Mouse (Mus musculus): ENCODE data around the gene Xpo4.

The Xpo4 gene

DNA sequence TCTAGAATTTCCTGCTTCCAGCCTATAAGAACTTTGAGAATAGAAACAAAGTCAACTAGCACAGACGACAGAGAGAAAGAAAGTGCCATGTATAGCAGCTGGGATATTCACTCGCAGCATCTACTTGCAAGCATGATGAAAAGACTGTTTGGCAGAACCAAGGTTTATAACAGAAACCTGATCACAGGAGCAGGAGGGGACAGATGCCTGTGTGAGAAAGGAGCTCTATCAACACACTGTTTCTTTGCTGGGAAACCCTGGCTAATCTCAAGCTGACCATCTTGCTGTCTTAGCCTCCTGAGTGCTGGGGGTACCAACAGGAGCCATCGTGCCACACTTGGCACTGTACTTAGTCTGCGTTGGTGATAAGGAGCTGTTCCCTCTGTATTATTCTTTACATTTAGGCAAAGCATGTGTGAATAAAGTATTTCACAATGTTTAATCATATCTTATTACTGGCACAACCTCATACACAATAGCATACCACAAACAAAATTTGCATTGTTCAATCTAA is 55.4 kb downstream of the Xpo4 start:
- DNase-seq (ENCODE audit: low read depth in 2 of 2, low spot score in 2 of 2) = no peak

DNA sequence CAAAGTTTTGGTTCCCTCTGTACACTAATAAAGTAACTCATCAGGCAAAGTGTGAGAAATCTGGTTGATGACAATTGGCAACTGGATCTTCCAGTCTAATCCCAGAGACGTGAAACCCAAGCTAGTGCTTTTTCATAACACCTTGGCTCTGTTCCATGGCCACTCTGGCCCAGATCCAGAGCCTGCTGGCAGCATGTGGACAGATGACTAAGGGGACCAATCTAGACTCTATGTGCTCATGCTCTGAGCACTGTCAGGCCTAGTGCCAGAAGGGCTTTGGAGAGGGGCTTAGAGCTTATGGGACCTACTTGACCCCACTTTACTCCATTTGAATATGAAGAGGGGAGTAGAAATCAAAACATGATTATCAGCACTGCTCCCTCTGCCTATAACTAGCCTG is 57.7 kb downstream of the Xpo4 start:
- DNase-seq (ENCODE audit: low read depth in 2 of 2, low spot score in 2 of 2) = no peak

DNA sequence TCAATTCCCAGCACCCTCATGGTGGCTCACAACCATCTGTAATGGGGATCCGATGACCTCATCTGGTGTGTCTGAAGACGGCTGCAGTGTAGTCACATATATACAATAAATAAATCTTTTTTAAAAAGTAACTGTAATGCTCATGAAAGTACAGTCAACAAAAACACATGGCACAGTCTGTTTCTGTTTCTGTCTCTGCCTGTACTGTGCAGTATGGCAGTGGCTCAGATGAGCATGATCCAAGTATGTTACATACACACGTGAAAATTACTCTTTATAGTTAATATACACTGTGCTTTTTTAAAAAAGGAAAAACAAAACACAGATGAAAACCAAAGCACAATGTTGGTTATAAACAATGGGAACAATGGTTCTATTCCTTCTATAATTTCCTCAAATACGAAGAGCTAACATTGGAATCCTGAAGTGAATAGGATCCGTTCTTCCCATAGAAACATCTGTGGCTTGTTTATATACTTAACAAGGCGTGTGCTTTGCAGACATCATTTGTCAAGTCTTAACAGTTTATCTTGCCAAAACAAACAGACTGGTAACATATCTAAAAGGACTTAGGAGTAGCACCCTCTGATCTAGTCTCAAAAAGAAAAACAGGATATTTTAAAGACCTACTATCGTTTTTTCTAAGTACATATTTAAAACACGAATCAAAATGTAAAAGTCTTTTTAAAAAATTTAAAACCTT is 58.4 kb downstream of the Xpo4 start:
- no peak for DNase-seq (ENCODE audit: low read depth in 2 of 2, low spot score in 2 of 2)

DNA sequence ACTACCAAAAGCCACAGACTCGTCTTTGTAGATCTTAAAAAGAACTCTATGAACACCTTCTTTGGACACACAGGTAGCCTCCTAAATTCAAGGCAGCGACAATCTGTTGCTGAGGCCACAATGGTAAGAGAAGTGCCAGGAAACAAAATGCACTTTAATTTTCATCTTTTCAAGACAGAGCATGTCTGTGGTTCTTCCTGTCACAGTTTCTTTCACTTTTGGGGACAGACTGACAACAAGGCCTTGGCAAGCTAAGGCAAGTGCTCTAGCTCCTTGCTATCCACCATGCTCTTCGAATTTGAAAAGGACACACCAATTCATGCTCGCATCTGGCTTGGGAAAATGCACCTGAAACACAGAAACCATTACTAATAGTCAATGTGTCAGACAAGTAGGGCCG is 72.0 kb downstream of the Xpo4 start:
- DNase-seq (ENCODE audit: low read depth in 2 of 2, low spot score in 2 of 2) = no peak

DNA sequence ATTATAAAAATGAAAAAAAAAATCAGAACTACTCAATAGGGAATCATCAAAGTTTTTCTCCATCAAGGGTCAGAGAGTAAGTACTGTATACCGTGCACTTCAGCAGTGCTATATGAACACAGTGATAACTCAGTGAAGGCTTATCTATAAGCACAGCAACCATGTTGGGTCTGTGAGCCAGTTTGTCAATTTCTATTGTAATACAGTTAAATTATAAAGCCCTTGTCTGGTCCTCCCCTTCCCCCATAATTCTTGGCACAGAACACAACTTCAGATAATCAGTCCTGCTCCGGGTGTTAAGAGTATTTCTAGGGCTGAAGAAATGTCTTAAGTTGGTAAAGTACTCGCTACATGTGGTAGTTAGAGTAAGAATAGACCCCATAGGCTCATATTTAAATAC is 73.4 kb downstream of the Xpo4 start:
- DNase-seq (ENCODE audit: low read depth in 2 of 2, low spot score in 2 of 2) = no peak

DNA sequence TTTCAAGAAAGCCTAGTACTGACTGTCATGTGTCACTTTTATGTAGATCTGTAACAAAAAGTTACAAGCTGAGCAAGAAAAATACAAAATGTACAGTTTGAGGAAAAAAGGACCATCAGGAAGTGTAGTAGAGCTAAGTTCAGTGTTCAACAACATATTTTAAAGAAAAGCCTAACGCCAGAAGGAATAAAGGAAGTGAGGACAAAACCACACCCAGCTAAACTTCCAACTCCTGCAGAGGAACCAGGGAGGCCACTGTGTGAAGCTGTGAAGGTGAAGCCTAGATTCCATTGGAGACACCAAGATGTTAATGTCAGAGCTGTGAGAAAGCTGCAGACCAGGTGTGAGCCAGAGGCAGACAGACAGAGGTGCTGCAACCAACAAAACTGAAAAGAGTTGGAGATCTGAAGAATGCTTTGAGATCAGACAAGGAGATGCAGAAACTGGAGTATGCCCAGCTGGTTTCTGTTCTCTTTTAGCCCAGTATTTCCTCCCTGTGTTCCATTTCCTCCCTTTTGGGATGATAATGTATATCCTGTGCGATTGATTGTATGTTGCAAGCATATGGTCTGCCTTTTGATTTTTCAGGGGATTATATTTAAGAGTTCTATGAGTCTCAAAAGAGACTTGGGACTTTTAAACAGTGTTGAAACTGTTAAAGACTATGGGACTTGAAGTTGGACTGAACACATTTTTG is 88.7 kb downstream of the Xpo4 start:
- no peak for DNase-seq (ENCODE audit: low read depth in 2 of 2, low spot score in 2 of 2)

DNA sequence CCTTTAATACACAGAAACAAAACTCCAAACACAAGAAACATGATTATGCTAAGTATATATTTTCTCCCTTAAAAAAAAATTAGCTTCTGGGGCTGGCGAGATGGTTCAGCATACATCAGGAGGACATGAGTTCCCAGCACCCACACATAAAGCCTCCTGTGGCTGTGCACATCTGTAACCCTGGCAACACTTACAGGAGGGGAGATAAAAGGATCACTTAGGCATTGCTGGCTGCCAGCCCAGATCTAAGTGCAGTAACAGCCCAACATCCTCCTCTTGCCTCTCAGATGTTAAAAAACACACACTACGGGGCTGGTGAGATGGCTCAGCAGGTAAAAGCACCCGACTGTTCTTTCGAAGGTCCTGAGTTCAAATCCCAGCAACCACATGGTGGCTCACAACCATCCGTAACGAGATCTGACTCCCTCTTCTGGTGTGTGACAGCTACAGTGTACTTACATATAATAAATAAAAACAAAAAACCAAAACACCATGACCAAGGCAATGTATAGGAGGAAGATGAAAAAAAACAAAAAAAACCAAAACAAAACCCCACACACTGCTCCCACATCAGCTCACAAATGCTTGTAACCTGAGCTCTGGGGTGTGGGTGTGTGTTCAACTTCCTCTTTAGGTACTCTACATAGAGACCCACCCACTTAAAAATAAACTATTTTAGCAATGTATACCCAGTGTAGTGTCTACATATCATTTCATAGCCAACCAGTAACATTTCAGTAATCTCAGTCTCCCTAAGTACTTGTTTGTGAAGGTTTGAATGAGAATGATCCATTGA is 90.2 kb downstream of the Xpo4 start:
- DNase-seq (ENCODE audit: low read depth in 2 of 2, low spot score in 2 of 2) = no peak

DNA sequence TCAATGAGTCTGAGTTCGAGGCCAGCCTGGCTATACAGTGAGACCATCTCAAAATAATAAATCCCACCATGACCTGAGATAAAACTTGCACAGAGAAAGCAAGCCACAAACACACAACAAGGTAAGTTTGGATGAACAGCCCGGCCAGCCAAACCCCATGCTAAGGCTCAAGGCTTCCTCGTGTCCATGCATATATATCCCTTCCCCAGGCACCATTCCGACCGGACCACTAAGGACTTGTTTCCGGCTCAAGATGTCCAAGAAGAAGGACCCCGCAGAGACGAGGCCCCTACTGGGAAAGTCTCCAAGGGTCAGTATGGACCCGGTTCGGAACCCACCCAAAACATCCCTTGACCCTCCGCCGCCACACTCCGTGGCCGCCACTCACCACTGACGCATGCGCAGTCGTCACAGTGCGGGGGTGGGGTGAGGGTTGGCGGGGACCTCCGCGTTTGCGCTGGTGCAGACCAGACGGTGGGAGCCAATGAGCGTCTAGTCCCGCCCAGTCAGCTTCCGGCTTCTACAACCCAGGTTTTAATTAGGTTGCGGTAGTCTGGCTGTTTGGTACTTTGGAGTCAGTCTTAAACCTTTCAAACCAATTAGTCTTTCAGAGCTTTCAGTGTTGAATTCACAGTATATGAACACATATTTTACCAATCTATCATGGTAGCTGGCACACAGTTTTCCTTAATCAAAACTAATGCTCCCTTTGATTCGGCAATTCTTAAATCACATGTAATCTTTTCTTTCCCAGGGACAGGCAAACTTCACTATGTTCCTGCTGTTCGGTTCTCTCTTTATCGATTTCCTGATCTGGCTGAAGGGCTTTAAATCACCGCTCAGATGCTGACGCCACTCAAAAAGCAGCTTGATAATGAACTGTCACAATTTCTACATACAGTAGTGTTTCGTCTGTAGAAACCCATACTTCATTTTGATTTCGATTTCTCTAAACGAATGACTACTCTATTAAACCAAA is 93.8 kb downstream of the Xpo4 start, which contains the start of gene Eef1akmt1:
Eef1akmt1 (minus strand) TSS at position 458 of the 979 bp plus-strand sequence.
- peak; percentile 85 to 88 for DNase-seq (ENCODE audit: low read depth in 2 of 2, low spot score in 2 of 2)

DNA sequence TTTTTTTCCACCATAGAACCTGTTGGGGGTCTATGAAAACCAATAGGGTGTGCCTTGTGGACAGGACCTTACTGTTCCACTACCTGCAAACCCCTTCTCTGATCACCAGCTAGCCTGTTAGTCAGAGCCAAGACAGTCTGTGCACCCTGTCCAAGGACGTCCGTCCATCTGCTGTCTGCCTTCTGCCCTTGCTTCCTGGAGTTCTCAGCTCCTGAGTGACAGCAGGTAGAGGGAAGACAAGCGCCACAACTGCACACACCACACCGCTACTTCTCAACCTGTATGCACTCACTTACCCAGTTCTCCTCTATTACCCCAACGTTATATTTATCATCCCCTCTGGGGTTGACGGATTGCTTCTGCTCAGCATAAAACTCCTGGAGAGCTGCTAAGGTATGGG is 99.6 kb downstream of the Xpo4 start:
- no peak for DNase-seq (ENCODE audit: low read depth in 2 of 2, low spot score in 2 of 2)

DNA sequence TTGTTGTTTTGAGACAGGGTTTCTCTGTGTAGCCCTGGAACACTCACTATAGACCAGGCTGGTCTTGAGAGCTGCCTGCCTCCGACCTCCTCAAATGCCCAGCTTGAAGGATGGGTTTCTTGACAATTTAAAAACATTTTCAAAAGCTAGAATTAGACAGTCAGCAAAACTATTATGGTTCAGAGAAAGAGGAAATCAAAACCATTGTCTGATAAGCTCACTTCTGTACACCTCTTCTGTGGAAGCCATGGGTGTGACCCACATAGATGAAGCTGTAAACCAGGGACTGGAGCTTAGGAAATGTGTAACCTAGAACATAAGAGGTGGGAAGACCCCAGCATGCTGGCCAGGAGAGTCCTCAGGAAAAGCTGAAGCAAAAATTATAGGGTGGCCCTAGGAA is 108.3 kb downstream of the Xpo4 start:
- no peak for DNase-seq (ENCODE audit: low read depth in 2 of 2, low spot score in 2 of 2)

DNA sequence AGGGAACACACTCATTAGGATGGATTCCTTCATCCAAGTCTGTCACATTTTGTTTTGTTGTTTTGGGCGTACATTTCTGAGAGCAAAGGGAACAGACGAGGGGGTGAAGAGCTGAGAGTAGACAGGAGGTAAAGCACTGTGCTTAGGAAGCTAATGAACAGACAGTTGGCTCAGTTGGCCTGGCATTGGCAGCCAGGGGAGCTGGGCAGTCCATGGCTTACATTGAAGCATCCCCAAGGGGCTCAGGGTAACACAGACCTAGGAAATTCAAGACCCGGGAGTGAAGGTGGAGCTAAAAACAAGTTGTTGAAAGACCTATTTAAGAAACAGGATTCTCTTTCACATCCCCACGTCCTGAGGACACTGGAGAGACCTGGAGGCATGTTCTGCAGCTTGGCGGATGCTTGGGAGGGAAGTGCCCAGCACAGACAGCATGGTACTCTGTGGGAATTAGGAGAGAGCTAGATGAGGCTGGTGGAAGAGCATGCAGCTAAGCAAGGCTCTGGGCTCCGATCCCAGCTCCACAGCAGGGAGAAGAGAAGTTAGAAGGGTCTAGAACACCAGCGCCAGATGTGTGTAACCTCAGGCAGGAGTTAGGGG is 109.7 kb downstream of the Xpo4 start:
- DNase-seq (ENCODE audit: low read depth in 2 of 2, low spot score in 2 of 2) = no peak

DNA sequence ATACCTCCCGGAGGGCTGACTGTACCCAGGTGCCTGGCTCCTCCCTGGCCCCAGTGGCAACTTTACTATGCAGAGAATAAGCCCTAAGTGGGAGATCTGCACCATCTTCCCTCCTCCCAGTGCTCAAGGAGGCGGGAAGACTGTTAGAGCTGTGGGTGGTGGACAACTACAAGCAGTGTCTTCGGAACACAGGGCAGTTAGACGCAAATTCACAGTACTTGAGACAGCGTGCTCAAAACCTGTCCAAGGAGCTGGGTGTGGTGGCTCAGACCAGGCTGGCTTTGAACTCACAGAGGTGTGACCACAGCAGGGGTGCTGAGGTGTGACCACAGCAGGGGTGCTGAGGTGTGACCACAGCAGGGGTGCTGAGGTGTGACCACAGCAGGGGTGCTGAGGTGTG is 110.8 kb downstream of the Xpo4 start:
- no peak for DNase-seq (ENCODE audit: low read depth in 2 of 2, low spot score in 2 of 2)

DNA sequence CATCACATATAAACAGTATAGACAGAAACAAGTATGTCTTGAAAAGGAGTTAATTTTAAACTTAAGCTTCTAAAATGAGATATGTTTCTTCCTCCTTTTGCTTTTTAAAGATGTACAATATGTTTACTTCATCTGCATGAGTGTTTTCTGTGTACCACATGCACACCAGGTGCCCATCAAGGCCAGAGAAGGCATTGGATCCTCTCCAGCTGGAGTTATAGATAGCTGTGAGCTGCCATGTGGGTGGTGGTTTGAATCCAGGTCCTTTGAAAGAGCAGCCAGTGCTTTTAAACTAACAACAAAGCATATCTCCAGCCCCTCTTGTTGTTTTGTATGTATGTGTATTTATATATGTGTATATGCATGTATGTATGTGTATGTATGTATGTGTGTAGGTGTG is 112.3 kb downstream of the Xpo4 start:
- no peak for DNase-seq (ENCODE audit: low read depth in 2 of 2, low spot score in 2 of 2)

DNA sequence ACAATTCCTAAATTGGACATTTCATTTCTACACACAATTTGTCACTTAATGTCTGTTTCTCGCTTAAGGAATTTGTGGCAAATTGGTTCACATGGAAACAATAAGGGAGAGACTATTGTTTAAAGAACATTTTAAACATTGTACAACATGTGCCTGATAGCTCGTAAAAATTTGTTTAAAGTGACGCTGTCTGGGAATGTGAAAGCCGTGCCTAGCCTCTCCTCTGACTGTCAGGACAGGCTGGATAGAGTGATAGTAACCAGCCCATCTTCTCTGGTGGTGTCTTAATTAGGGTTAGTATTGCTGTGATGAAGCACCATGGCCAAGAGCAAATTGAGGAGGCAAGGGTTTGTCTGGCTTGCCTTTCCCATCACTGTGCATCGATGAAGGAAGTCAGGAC is 118.2 kb downstream of the Xpo4 start:
- no peak for DNase-seq (ENCODE audit: low read depth in 2 of 2, low spot score in 2 of 2)

DNA sequence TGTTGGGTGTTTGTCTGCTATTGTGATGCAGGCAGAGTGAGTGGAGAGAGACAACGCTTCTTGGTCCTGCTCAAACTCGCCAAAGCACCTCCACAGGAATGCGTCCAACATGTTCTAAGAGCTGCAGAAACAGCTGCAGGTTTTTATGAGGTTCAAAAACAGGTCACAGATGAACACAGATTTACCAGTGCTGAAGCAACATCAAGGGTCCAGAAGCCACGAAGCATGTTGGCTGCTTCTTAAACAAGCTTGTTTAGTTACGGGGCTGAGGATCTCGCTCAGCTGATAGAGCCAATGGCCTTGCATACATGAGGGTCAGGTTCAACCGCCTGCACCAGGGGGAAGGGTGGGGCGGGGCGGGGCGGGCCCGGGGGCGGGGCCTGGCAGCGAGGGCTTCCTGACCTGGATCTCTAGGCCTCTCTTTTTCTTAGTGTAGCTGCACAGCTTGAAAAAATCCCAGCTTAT is 118.6 kb downstream of the Xpo4 start:
- DNase-seq (ENCODE audit: low read depth in 2 of 2, low spot score in 2 of 2) = no peak

DNA sequence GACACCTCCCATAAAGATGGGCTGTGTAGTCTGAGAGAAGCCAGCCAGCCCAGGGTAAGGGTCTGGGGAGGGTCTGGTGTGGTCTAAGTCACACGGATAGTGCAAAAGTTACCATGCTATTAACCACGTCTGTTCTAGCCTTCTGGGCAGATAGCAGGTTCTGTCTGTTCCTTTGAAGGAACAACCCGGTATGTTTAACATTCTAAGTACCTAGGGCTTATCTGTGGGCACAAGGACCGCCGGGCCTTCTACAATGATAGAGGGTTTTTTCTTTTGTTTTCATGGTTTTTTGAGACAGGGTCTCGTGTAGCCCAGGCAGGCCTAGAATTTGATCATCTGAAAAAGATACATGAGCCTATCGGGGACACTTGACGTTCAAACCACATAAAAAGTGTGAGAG is 119.1 kb downstream of the Xpo4 start:
- no peak for DNase-seq (ENCODE audit: low read depth in 2 of 2, low spot score in 2 of 2)

DNA sequence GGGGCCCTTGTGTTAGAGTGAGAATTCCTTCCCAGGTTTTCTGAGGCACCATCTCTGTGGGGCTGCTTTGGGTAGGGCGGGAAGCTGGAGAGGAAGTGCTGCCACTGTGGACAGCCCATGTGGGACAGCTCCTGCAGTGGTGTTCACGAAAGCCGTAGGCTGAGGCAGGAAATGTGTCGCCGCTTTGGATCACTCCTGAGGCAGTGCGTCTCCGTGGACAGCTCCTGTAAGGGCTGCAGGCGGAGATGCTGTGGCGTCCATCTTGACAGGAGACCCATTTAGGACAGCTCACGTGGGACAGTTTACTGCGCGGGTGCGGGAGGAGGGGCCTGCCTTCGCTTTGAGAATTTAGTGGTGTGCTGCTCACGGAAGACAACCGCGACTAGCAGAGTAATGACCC is 119.7 kb downstream of the Xpo4 start:
- no peak for DNase-seq (ENCODE audit: low read depth in 2 of 2, low spot score in 2 of 2)

DNA sequence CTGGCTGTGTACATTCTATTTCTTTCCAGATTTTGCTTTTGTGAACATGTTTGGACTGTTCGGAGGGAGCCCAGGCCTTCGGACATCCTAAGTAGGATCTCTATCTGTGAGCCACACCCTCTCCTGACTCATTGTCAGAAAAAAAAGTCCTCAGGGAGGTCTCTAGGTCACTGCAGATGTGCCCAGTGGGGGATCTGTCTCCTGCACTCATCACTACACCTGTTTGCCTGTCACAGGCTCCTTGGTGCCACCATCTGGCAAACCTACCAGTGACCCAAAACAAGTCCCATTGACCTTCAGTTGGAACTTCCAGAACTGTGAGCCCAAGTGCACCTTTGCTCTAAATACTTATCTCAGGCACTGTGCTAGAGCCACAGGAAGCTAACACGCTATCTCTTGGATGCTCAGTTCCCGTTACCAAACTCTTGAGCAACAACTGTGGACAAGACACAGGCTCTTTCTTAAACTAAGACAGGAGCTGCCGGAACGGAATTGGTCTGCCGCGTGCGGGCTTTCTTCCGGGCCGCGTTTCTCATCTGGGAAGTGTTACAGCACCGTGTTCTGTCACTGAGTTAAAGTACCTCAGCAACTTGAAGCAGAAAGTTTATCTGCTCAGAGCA is 121.7 kb downstream of the Xpo4 start:
- no peak for DNase-seq (ENCODE audit: low read depth in 2 of 2, low spot score in 2 of 2)

DNA sequence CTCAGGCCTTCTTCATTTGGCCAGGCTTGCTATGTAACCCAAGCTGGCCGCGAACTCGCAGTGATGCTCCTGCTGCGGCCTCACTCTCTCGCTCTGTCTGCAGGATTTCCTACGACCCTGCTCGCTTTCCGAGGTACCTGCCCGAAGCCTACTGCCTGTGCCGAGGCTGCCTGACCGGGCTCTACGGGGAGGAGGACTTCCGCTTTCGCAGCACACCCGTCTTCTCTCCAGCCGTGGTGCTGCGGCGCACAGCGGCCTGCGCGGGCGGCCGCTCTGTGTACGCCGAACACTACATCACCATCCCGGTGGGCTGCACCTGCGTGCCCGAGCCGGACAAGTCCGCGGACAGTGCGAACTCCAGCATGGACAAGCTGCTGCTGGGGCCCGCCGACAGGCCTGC is 123.0 kb downstream of the Xpo4 start:
- no peak for DNase-seq (ENCODE audit: low read depth in 2 of 2, low spot score in 2 of 2)

DNA sequence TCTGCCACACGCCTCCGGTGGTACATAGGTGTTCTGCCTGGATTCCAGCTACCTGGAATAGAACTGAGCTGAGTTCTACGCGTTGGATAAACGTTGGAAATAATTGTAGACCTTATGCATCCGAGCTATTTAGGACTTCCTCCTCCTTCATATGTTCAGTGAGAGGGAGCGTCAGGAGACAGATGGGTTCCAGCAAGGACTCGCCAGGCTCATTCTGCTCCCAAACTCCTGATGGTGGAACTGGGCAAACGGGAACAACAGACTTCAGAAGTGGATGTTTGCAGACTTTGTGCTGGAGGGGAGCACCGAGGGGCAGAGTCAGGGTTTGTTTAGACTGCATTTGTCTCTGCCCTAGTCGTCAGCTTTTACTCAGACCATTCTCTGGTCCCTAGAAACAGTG is 124.5 kb downstream of the Xpo4 start:
- DNase-seq (ENCODE audit: low read depth in 2 of 2, low spot score in 2 of 2) = no peak

Measured in CD8-positive naive resting alpha-beta T cell, adult 2 months (primary cell).